Mouse (Mus musculus): ENCODE data around the gene Rnf186. TPM values are rescaled to one million over a fixed set of nuclear protein-coding genes. Genes with fewer than 3 reads are reported as not detected.
A peak's percentile ranks its signal among the peaks of the same experiment; 100 is the strongest.
"Not testable (repeated sequence)": the region's sequence is repeated elsewhere in the genome, so short reads cannot be mapped to it uniquely, and the experiment has no call there.

Gene Rnf186
- polyA plus RNA-seq, 1 experiment from 2014 or later = not detected

DNA sequence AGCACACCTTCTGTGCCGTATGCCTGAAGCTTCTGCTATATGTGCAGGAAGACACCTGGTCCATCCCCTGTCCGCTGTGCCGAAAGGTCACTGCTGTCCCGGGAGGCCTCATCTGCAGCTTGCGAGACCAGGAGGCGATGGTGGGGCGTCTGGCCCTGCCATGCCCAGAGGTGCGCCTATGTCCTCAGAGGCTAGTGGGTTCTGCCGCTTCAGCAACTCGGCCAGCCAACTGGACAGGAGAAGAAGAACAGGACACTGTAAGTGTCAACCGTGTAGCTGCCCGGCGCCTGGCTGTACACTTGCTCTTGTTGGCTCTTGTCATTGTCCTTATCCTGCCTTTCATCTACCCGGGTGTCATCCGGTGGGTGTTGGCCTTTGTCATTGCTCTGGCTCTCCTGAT, 573 bp downstream of the Rnf186 start:
- H3K9ac ChIP-seq (ENCODE audit: low read depth, low read length) = no peak overlapping the region
- no peak overlapping the region for H3K4me3 ChIP-seq (ENCODE audit: low read depth, low read length)
- no peaks in the 10 kb centered on the region for H3K9me3 ChIP-seq (replicated peaks; ENCODE audit: control insufficient read depth, low read length, poor library complexity, severe bottlenecking)
- 90% methylated on average over 15 of the region's 15 CpGs for WGBS
- H3K27me3 ChIP-seq (ENCODE audit: control insufficient read depth, insufficient read depth, low read depth, low read length) = no peaks in the 10 kb centered on the region
- no peak for ATAC-seq
- no peak overlapping the region for H3K27ac ChIP-seq (ENCODE audit: low read length)
- H3K4me2 ChIP-seq (ENCODE audit: low read length) = no peak overlapping the region
- no peaks in the 10 kb centered on the region for H3K36me3 ChIP-seq (ENCODE audit: control insufficient read depth, insufficient read depth, low read length)
- H3K4me1 ChIP-seq (ENCODE audit: control insufficient read depth, insufficient read depth, low read length) = no peaks in the 10 kb centered on the region

DNA sequence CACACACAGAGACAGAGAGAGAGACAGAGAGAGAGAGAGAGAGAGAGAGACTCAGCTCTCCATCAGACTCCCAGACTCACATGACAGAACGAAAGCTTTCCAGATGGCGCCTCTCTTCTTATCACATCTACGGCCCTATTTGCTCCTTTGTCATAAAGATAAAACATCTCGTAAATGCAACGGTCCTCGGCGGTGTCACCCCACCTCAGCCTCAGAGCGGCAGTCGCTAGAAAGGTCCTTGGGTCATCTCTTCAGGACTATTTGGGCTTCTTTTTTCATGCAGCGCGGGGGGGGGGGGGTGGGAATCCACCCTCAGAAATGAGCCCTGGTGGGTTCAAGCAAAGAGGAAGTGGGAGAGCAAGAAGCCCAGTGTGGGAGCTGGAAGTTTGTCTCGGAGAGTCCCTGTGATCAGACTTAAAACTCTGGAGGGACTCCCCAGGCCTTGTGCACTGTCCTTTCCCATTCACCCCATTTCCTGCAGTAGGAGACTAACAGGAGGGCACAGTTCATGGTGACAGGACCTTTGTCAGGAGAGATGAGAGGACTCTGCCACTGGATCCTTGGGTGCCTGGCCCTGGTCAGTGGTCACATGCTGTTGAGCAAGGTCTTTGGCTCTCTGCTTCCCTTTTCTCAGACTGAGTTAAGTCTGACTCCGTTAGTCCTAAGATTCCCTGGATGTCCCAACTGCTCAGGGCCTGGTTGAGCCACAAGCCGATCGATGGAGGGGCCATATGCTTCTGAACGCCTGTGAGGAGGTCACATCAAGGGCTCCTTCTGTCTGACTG, 2.1 kb downstream of the Rnf186 start:
- 78% methylated on average over 16 of the region's 16 CpGs for WGBS
- H3K36me3 ChIP-seq (ENCODE audit: control insufficient read depth, insufficient read depth, low read length) = no peaks in the 10 kb centered on the region
- H3K27ac ChIP-seq (ENCODE audit: low read length) = no peak overlapping the region
- no peaks in the 10 kb centered on the region for H3K9me3 ChIP-seq (replicated peaks; ENCODE audit: control insufficient read depth, low read length, poor library complexity, severe bottlenecking)
- H3K4me3 ChIP-seq (ENCODE audit: low read depth, low read length) = no peak overlapping the region
- no peak for ATAC-seq
- no peaks in the 10 kb centered on the region for H3K27me3 ChIP-seq (ENCODE audit: control insufficient read depth, insufficient read depth, low read depth, low read length)
- H3K4me2 ChIP-seq (ENCODE audit: low read length) = no peak overlapping the region
- no peak overlapping the region for H3K9ac ChIP-seq (ENCODE audit: low read depth, low read length)
- H3K4me1 ChIP-seq (ENCODE audit: control insufficient read depth, insufficient read depth, low read length) = peaks cover 6% of the 10 kb centered on the region; the same call in 1 of the 2 replicates

DNA sequence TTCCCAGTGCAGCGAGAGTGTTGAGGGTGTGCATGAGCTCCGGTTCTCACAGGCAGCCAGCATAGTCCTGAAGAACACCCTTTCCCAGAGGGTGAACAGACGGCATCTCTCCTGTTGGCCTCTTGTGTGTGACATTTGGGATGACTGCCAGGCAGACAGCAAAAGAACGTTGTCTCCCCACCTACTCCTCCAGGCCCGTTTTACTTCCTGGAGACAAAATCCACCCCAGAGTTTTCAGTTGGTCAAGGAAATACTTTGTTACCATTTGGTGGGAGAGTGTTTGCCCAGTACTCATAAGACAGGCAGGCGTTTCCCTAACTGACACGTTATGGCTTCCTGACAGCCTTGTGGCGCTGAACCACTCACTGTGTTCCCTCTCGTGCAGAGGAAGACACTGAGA, 2.8 kb downstream of the Rnf186 start:
- no peak for ATAC-seq
- Histone ChIP-seq H3K4me1 (ENCODE audit: control insufficient read depth, insufficient read depth, low read length) (peaks cover 6% of the 10 kb centered on the region; the same call in 1 of the 2 replicates), H3K9ac (ENCODE audit: low read depth, low read length) (no peak overlapping the region), H3K9me3 (replicated peaks; ENCODE audit: control insufficient read depth, low read length, poor library complexity, severe bottlenecking) (no peaks in the 10 kb centered on the region), H3K36me3 (ENCODE audit: control insufficient read depth, insufficient read depth, low read length) (no peaks in the 10 kb centered on the region), H3K4me2 (ENCODE audit: low read length) (no peak overlapping the region), H3K27me3 (ENCODE audit: control insufficient read depth, insufficient read depth, low read depth, low read length) (no peaks in the 10 kb centered on the region), H3K4me3 (ENCODE audit: low read depth, low read length) (no peak overlapping the region), H3K27ac (ENCODE audit: low read length) (no peak overlapping the region)
- WGBS = 71% methylated on average over 9 of the region's 9 CpGs

DNA sequence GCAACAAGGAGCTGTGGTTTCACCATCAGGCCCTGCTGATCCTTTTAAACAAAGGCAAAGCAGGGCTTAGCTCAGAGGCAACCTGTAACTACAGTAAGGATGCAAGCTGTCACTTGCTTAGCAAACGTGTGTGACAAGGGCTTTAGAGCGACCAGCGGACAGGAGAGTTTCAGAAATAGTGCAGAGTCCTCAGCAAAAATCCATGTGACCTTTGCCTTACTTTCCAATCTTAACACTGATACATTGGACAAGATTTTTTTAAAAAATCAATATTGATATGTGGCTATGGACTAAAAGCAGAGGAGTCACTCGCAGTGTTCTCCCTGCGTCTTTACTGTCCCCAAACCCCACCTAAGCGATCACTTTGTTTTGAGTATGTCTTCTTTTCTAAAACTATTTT, 4.5 kb downstream of the Rnf186 start:
- Histone ChIP-seq H3K9ac (ENCODE audit: low read depth, low read length) (no peak overlapping the region), H3K4me3 (ENCODE audit: low read depth, low read length) (no peak overlapping the region), H3K4me2 (ENCODE audit: low read length) (no peak overlapping the region), H3K27me3 (ENCODE audit: control insufficient read depth, insufficient read depth, low read depth, low read length) (no peaks in the 10 kb centered on the region), H3K36me3 (ENCODE audit: control insufficient read depth, insufficient read depth, low read length) (no peaks in the 10 kb centered on the region), H3K27ac (ENCODE audit: low read length) (no peak overlapping the region), H3K4me1 (ENCODE audit: control insufficient read depth, insufficient read depth, low read length) (peaks cover 6% of the 10 kb centered on the region; the same call in 1 of the 2 replicates), H3K9me3 (replicated peaks; ENCODE audit: control insufficient read depth, low read length, poor library complexity, severe bottlenecking) (no peaks in the 10 kb centered on the region)
- ATAC-seq = no peak
- WGBS = 87% methylated on average over 6 of the region's 6 CpGs

DNA sequence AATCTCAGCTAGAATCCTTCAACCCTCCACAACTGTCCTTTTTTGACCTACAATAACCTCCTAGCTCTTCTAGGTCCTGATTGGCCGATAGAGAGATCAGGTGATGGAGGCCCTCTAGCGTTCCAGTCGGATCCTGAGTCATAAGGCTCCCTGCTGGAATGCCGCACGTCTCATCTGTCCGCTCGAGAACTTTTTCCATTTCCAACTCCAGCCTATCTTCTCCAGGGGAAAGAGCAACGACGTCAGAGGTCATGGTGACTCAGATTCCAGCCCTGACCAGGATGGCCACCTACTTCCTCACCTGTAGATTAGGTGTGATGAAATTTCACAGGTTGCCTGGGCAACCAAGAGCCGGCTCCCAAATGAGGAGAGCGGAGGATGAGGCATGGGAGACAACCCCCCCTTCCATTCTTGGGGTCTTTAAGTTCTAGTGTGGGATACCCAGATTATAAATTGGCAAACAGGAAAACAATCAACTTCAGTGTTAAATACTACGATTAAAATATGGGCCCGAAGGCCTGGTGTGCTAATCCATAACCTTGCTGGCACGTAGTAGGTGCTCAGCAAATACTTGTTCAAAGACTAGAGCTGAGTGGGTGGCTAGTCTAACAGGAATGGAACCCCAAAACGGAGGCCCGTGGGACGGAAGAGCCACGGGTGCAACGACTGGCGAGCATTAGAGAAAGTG, 5.4 kb downstream of the Rnf186 start:
- H3K27me3 ChIP-seq (ENCODE audit: control insufficient read depth, insufficient read depth, low read depth, low read length) = no peaks in the 10 kb centered on the region
- H3K27ac ChIP-seq (ENCODE audit: low read length) = no peak overlapping the region
- peaks cover 6% of the 10 kb centered on the region; the same call in 1 of the 2 replicates for H3K4me1 ChIP-seq (ENCODE audit: control insufficient read depth, insufficient read depth, low read length)
- H3K36me3 ChIP-seq (ENCODE audit: control insufficient read depth, insufficient read depth, low read length) = no peaks in the 10 kb centered on the region
- 22% methylated on average over 20 of the region's 20 CpGs for WGBS
- 0 out of 2 replicates have a peak, but pooled peaks have one; percentile 25 for ATAC-seq
- H3K4me2 ChIP-seq (ENCODE audit: low read length) = peak overlapping the region; percentile 60
- H3K9me3 ChIP-seq (replicated peaks; ENCODE audit: control insufficient read depth, low read length, poor library complexity, severe bottlenecking) = no peaks in the 10 kb centered on the region
- peak overlapping the region; percentile 65 for H3K9ac ChIP-seq (ENCODE audit: low read depth, low read length)
- peak overlapping the region; percentile 38 for H3K4me3 ChIP-seq (ENCODE audit: low read depth, low read length)

DNA sequence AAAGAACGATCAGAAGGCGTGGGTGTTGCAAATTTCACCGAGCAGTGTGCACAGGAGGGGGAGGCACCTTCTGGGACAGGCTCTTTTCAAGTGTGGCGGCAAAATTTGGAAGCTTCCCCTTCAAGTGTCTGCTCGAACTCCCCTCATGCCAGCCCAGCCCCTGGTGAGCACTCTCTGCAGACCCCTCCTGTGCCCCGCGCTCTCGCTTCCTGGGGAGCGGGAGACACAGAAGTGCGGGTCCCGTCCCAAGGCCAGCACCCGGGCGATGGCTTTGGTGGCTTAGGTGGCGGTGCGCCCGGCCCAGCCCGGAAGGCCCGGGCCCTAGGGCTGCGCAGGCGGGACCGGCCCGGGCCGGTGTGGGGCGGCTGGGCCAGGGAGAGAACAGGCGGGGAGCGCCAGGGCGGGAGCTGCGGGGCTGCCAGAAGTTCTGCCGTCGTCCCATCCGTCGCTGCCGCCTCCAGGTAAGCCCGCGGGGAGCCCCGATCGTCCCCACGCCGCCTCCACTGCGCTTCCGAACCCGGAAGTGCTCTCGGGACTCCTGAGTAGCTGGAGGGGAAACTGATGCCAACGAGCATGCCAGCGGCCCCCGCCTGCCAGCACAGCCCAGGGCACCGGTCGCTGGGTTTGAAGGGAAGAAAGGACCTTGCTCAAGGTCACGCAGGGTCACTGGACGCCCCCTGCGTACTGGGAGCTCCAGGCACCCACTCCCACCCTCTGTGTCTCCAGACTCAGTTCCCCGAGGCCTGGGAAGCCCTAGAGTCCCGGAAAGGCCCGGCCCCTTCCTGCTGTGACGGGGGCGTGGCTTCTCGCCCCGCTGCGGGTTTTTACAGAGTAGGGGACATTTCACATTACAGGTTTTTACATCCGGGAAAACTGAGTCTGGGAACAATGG, 6.2 kb downstream of the Rnf186 start, which contains the start of gene Tmco4:
Tmco4 (plus strand) TSS at position 62 of the 892 bp plus-strand sequence.
- WGBS = 1% methylated on average over 53 of the region's 60 CpGs
- Histone ChIP-seq H3K27ac (ENCODE audit: low read length) (no peak within 1 kb of the TSS), H3K36me3 (ENCODE audit: control insufficient read depth, insufficient read depth, low read length) (no peaks in the 10 kb centered on the region), H3K27me3 (ENCODE audit: control insufficient read depth, insufficient read depth, low read depth, low read length) (no peaks in the 10 kb centered on the region), H3K9ac (ENCODE audit: low read depth, low read length) (peak within 1 kb of the TSS; percentile 65), H3K4me3 (ENCODE audit: low read depth, low read length) (peak within 1 kb of the TSS; percentile 38), H3K4me1 (ENCODE audit: control insufficient read depth, insufficient read depth, low read length) (peaks cover 6% of the 10 kb centered on the region; the same call in 1 of the 2 replicates), H3K4me2 (ENCODE audit: low read length) (peak within 1 kb of the TSS; percentile 60), H3K9me3 (replicated peaks; ENCODE audit: control insufficient read depth, low read length, poor library complexity, severe bottlenecking) (no peaks in the 10 kb centered on the region)
- ATAC-seq = peak; percentile 48; the same call in 1 of the 2 replicates

DNA sequence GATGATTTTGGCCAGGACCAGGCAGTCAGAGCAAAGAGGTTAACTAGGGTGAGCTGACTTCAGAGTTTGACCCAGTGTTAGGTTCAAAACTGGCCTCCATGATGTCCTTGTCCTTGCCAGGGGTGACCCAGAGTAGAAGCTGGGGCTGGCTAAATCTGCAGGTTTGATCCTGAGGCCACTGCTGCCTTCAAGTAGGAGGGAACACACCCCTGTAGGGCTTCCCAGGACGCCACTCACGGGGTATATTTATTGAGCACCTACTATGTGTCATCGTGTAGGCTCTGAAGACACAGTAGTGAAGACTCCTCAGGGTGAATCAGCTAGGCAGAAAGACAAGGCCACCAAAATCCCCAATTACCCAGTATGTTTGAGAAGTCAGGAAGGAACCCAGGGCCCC, 6.8 kb downstream of the Rnf186 start:
- H3K4me3 ChIP-seq (ENCODE audit: low read depth, low read length) = peak overlapping the region; percentile 38
- H3K9ac ChIP-seq (ENCODE audit: low read depth, low read length) = no peak overlapping the region
- no peak for ATAC-seq
- no peak overlapping the region for H3K27ac ChIP-seq (ENCODE audit: low read length)
- H3K36me3 ChIP-seq (ENCODE audit: control insufficient read depth, insufficient read depth, low read length) = no peaks in the 10 kb centered on the region
- 49% methylated on average over 3 of the region's 3 CpGs for WGBS
- peaks cover 6% of the 10 kb centered on the region; the same call in 1 of the 2 replicates for H3K4me1 ChIP-seq (ENCODE audit: control insufficient read depth, insufficient read depth, low read length)
- peak overlapping the region; percentile 60 for H3K4me2 ChIP-seq (ENCODE audit: low read length)
- no peaks in the 10 kb centered on the region for H3K9me3 ChIP-seq (replicated peaks; ENCODE audit: control insufficient read depth, low read length, poor library complexity, severe bottlenecking)
- no peaks in the 10 kb centered on the region for H3K27me3 ChIP-seq (ENCODE audit: control insufficient read depth, insufficient read depth, low read depth, low read length)

DNA sequence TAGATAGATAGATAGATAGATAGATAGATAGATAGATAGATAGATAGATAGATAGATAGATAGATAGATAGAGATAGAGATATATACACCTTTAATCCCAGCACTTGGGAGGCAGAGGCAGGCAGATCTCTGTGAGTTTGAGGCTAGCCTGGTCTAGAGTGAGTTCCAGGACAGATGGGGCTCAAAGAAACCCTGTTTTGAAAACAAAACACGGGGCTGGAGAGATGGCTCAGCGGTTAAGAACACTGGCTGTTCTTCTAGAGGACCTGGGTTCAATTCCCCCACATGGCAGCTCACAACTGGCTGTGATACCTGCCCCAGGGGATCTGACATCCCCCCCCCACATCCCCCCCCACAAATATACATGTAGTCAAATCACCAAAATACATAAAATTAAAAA, 7.6 kb downstream of the Rnf186 start:
- 89% methylated on average over 2 of the region's 2 CpGs for WGBS
- not testable (repeated sequence) for H3K36me3 ChIP-seq (ENCODE audit: control insufficient read depth, insufficient read depth, low read length); H3K27ac ChIP-seq (ENCODE audit: low read length); H3K9ac ChIP-seq (ENCODE audit: low read depth, low read length); ATAC-seq; H3K4me1 ChIP-seq (ENCODE audit: control insufficient read depth, insufficient read depth, low read length); H3K4me2 ChIP-seq (ENCODE audit: low read length); H3K9me3 ChIP-seq (replicated peaks; ENCODE audit: control insufficient read depth, low read length, poor library complexity, severe bottlenecking); H3K4me3 ChIP-seq (ENCODE audit: low read depth, low read length); H3K27me3 ChIP-seq (ENCODE audit: control insufficient read depth, insufficient read depth, low read depth, low read length)

Data from midbrain, embryonic 16.5 days (tissue).